Mouse (Mus musculus): ENCODE results near the gene Tpcn1. TPM values are rescaled to one million over a fixed set of nuclear protein-coding genes. Genes with fewer than 3 reads are reported as not detected.

Tpcn1 gene
- polyA plus RNA-seq (2012), result 83.4 and 92.3 TPM in 2 replicates

DNA sequence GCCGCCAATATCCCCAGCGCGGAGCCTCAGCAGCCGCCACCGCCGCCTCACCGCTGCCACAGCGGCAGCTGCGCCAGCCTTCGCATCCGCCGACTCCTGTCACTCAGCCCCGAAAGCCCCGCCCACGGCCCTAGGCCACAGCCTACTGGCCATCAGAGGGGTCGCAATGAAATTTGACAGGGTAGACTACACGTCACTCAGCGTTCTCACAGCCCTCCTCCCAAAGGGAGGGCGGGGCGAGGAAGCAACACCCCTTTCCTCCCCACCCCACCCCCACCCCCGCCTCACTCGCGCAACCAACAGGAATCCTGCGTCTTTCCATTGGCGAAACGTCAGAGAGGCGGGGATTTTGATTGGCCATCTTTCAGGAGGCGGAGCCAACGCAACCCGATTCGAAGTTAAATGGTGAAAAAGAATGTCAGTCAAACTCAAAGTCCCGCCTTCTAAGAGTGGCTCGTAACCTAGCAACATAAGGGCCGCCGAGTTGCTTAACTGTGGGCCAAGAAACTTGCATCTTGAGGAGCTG lies at the start of gene Tpcn1, which contains the start of gene Iqcd:
Tpcn1 (minus strand) TSS at position 105 of the 526 bp plus-strand sequence.
Iqcd (plus strand) TSS at position 448 of the 526 bp plus-strand sequence.

DNA sequence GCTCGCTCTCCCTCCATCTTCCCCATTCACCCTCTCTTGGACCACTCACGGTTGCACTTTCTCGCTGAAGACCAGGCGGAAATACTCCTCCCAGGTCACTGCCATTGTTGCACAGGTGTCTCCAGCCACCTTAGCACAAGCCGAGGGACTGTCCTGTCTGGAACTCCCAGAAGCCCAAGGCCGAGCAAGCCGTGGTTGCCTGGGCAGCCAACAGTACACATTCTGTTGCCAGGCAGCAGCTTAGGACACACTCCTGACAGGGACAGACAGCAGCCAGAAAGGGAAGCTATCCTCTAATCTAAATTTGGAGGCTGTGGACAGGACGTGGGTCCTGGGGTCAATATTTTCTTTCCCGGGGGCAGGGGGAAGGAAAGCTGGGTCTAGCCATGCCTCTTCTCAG lies 45.7 kb upstream of the Tpcn1 start, which contains the start of gene Cfap73:
Cfap73 (minus strand) TSS at position 105 of the 400 bp plus-strand sequence.

DNA sequence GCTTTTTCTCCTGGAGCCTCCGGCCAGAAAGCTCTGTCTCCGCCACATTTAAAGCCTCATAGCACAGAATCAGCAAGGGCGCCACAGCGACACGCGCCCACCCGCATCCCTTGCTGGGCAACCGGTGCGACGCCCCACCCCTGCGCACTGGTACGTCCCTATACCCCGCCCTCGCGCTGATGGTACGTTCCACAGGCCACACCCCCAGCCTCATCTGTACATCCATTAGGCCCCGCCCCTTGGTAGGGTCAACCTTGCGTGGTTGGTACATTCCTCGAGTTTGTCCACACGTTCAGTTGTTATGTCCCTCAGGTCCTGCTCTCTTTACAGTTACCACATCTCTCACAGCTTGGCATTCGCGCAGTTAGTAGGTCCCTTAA lies 24.0 kb upstream of the Tpcn1 start, which contains the start of the genes Rita1 and Ddx54:
Rita1 (minus strand) TSS at position 148 of the 380 bp plus-strand sequence.
Ddx54 (plus strand) TSS at position 298 of the 380 bp plus-strand sequence.

DNA sequence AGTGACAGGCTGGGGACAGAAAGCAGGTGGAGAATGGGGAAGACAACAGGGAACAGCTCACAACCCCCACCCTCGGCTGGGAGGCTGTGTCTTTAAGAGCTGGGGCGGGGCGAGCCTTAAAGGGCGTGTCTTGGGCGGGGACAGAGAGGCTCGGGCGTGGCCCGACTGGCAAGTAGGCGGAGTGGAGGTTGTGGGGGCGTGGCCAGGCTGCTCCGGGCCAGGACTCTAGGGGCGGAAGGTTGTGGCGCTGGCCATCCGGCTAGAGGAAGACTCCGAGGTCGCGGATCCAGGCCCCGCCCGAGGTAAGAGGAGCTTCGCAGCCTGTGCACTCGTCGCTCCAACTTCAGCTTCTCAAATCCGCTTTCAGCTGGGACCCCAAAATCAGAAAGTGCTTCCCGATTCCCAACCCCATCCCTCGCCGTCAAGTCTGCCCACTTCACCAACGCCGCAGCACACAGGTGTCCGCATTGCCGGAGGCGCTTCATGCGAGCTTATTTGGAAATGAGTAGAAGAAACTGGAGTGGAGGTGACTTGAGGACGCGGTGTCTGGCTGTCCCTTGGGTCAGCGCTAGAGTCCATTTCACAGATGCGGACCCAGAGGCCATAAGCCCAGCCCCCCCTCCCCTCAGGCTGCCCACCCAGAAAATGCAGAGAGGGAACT lies 77.4 kb downstream of the Tpcn1 start, which contains the start of gene Slc8b1:
Slc8b1 (plus strand) TSS at position 187 of the 661 bp plus-strand sequence.

DNA sequence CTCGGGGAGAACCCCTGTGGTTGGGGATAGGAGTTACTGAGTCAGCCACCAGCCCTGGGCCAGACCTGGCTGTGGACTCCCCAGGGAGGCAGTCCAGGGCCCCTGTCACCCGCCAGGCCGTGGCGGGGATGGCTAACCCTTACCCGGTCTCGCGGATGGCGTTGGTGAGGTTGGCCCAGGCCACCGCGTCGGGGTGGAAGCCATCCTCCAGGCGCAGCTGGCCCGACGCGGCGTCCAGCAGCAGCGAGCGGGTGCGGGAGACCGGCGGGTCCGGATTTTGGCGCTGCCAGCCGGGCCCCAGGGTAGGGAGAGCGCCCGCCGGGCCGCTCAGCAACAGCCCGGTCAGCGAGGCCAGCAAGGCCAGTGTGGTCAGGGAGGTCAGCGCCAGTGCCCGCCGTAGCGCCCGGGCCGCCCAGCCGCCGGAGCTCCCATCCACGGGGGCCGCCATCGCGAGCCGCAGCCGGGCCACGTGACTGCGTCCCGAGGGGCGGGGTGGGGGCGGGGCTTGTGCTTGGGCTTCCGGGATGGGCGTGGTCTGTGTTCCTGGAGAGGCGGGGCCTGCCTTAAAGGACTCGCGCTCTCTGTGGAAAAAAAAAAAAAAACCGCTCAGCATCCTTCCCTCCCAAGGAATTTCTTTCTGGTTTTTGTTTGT lies 85.2 kb downstream of the Tpcn1 start, which contains the start of gene Plbd2:
Plbd2 (minus strand) TSS at position 482 of the 652 bp plus-strand sequence.

Other genes with a start within 250 kb of the Tpcn1 start
- 0.03 TPM in 1 of 2 replicates, not detected in the other for gene Lhx5, start 157.0 kb downstream of the Tpcn1 start, polyA plus RNA-seq (2012)
- 42.5 and 78.6 TPM in 2 replicates for gene Sdsl, start 115.9 kb downstream of the Tpcn1 start, polyA plus RNA-seq (2012)
- gene Sds, start 112.1 kb downstream of the Tpcn1 start, polyA plus RNA-seq (2012), result not detected in 2 replicates
- 32.3 and 36.9 TPM in 2 replicates for gene Plbd2, start 85.0 kb downstream of the Tpcn1 start, polyA plus RNA-seq (2012)
- gene Slc8b1, start 77.5 kb downstream of the Tpcn1 start, polyA plus RNA-seq (2012), result 19.7 and 32.6 TPM in 2 replicates
- 2.7 and 4.1 TPM in 2 replicates for gene Iqcd, start 343 bp upstream of the Tpcn1 start, polyA plus RNA-seq (2012)
- 23.5 and 24.3 TPM in 2 replicates for gene Rita1, start 23.9 kb upstream of the Tpcn1 start, polyA plus RNA-seq (2012)
- gene Ddx54, start 24.1 kb upstream of the Tpcn1 start, polyA plus RNA-seq (2012), result 111 and 152 TPM in 2 replicates
- not detected in 2 replicates for gene Cfap73, start 45.6 kb upstream of the Tpcn1 start, polyA plus RNA-seq (2012)
- gene Rasal1, start 60.1 kb upstream of the Tpcn1 start, polyA plus RNA-seq (2012), result 0.73 and 1.3 TPM in 2 replicates
- gene Dtx1, start 123.3 kb upstream of the Tpcn1 start, polyA plus RNA-seq (2012), result 0.38 and 1.0 TPM in 2 replicates
- 0.39 and 0.81 TPM in 2 replicates for gene Oas2, start 161.2 kb upstream of the Tpcn1 start, polyA plus RNA-seq (2012)
- gene Oas3, start 189.0 kb upstream of the Tpcn1 start, polyA plus RNA-seq (2012), result 6.6 and 10.7 TPM in 2 replicates
- not detected in 2 replicates for gene Oas1e, start 206.9 kb upstream of the Tpcn1 start, polyA plus RNA-seq (2012)
- gene Oas1c, start 223.8 kb upstream of the Tpcn1 start, polyA plus RNA-seq (2012), result 0.17 and 0.30 TPM in 2 replicates